Mouse (Mus musculus) cerebellum, adult 2 months (tissue): ENCODE measurements around the gene Srgap2. TPM values are rescaled to one million over a fixed set of nuclear protein-coding genes. Genes with fewer than 3 reads are reported as not detected.

ENCODE experiments used
- DNase-seq, 2 experiments: peaks; one replicate each; pipeline ENCODE4 v3.0.0; 2021
- H3K27ac ChIP-seq: fragments of 200-500 bp; 2 replicates; pipeline ENCODE4 v1.5.1; 2012; ENCODE audit warnings: low read length, control low read depth, inconsistent platforms; ENCODE audit not compliant: insufficient read depth
- H3K27me3 ChIP-seq: fragments of 200-500 bp; 2 replicates; pipeline ENCODE4 v1.6.1; 2012; ENCODE audit warnings: inconsistent platforms, mild to moderate bottlenecking, low read length, moderate library complexity; ENCODE audit not compliant: control insufficient read depth, insufficient read depth
- H3K4me1 ChIP-seq: fragments of 200-500 bp; 2 replicates; pipeline ENCODE4 v1.6.1; 2011; ENCODE audit warnings: low read length; ENCODE audit not compliant: control insufficient read depth, insufficient read depth
- H3K4me3 ChIP-seq: fragments of 200-500 bp; replicated peaks from 2 replicates; pipeline ENCODE3; 2011; ENCODE audit warnings: mild to moderate bottlenecking, low read depth, low read length, control low read depth; ENCODE audit not compliant: insufficient read depth
- CTCF ChIP-seq: fragments of 200-500 bp; IDR thresholded peaks from 2 replicates; pipeline ENCODE4 v1.5.1; 2011; ENCODE audit warnings: low read depth, mild to moderate bottlenecking, control low read depth, low read length, moderate library complexity, borderline replicate concordance; ENCODE audit not compliant: insufficient read depth
- POLR2A ChIP-seq: fragments of 200-500 bp; IDR thresholded peaks from 2 replicates; pipeline ENCODE4 v1.6.1; 2011; ENCODE audit warnings: low read length, control low read depth, borderline replicate concordance; ENCODE audit not compliant: insufficient read depth
- WGBS: fragments of 180-500 bp; shearing (Covaris S2); methylation state at CpG from one replicate; pipeline ENCODE4 v1.1.7; 2018; 5-methylcytosine and 5-hydroxymethylcytosine counted together
- polyA plus RNA-seq: library from polyadenylated mRNA; depleted of rRNA; stranded (reverse); fragments of >200 nt; gene quantifications from 2 replicates; pipeline ENCODE4 v1.2.3, GENCODE M21; 2012

Srgap2 gene
- polyA plus RNA-seq, 1 experiment, result 83.1 TPM

DNA sequence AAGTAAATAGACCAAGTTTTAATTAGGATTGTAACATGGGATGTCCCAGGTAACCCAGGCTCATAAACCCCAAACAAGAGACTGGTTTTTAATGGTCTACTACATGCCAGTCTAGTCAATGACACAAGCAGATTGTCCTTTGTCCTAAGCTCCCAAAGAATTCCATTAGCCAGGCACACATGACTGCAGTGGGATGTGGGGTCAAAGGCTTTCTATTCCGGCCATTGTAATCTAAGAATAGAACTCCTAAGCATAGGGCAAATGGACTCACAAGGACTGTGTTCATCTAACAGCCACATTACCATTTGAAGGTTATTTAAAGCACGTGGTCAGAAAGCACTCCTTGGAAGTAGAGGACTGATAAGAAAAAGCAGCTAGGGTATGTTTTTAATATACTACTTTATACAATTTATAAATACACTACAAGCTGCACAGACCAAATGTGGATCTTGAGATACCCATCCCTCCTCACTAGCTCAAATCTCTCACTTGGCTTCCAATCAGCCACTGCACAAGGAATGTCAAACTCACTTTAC, 48.3 kb downstream of the Srgap2 start:
- WGBS, result 49% methylated on average over 2 of the region's 2 CpGs
- Histone ChIP-seq H3K4me3 (no peak overlapping the region), H3K4me1 (no peaks in the 10 kb centered on the region; the same call in none of the 2 replicates), H3K27ac (no peak overlapping the region), H3K27me3 (no peaks in the 10 kb centered on the region)
- no peak for TF ChIP-seq CTCF
- no peak for TF ChIP-seq POLR2A
- DNase-seq, result no peak

DNA sequence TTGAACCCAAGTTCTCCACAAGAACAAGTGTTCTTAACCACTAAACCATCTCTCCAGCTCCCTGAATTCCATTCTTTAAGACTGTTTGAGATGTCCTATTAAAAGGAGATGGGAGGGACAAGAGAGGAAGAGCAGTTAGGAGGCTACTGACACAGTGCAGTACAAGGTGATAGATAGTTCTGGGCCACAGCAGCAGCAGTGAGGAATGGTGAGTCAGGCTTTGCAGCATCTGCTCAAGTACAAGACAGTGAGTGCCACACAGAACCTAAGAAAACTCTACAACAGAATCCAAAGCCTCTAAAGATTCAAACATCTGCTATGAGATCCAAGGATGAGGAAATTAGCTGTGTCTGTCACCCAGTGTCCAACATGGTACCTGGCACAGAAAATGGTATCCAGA, 51.8 kb downstream of the Srgap2 start:
- H3K4me3 ChIP-seq, result no peak overlapping the region
- no peaks in the 10 kb centered on the region; the same call in none of the 2 replicates for H3K4me1 ChIP-seq
- H3K27me3 ChIP-seq, result no peaks in the 10 kb centered on the region
- no peak overlapping the region for H3K27ac ChIP-seq
- no peak for DNase-seq
- no peak for TF ChIP-seq POLR2A
- TF ChIP-seq CTCF, result no peak

DNA sequence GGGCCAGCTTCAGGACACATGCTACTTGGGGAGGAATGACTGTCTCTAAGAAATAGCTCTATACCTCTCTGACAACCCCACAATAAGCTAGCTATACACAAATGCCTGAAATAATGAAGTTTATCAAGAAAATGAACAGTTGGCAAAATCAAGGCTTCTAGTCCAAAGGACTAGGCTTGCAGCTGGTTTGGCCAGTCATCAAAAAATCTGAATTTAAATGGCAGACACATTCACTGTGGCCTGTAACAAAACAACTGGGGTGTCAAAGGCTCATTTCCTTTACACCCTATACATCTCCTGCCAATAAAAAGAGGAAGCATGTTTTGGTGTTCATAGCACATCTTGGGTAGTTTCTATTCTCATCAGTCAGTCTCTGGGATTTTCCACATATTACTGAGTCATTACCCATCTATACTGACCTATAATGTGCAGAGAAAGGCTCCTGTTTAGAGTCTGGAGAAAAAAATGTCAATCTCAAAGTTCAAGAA, 53.5 kb downstream of the Srgap2 start:
- no peak overlapping the region for H3K4me3 ChIP-seq
- TF ChIP-seq CTCF (no peak), POLR2A (no peak)
- H3K27ac ChIP-seq, result no peak overlapping the region
- DNase-seq, result no peak
- no peaks in the 10 kb centered on the region for H3K27me3 ChIP-seq
- H3K4me1 ChIP-seq, result no peaks in the 10 kb centered on the region; the same call in none of the 2 replicates

DNA sequence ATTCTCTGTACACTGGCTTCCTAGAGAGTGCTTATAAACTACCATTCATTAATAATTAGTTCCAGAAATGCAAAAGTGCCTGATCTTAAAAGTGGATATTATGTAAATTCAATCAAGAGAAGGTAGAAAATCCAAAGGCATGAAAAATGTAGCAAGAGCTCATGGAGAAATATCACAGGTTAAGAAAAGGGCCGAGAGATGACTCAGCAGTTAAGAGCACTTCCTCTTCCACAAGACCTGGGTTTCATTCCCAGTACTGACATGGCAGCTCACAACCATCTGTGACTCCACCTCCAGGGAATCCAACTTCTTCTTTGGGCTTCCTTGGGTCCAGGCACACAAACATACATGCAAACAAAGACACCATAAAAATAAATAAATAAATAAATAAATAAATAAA, 56.6 kb downstream of the Srgap2 start:
- 88% methylated on average over 1 of the region's 1 CpGs for WGBS

DNA sequence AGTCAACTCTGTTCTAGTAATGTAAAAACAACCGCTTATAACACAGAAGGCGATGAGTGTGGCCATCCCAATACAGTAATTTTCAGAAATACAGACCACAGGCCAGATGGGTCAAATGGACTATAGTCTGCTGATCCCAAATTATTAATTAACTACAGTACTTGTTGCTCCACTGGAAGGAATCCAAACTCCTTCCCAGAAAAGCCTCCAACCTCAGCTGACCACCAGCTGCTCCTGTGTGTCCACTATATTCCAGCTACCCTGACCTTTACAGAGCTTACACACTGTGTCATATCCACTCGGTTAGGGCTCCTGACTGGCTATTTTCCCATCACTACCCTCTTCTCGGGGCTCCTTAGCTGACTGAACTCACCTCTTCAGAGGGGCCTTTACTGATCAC, 61.3 kb downstream of the Srgap2 start:
- TF ChIP-seq POLR2A, result no peak
- TF ChIP-seq CTCF, result no peak
- Histone ChIP-seq H3K27me3 (no peaks in the 10 kb centered on the region), H3K4me3 (no peak overlapping the region), H3K4me1 (peaks cover 9% of the 10 kb centered on the region; the same call in 1 of the 2 replicates), H3K27ac (no peak overlapping the region)
- peak in 1 of 2 experiments; percentile 28 for DNase-seq
- 58% methylated on average over 4 of the region's 4 CpGs for WGBS

More for the DNA sequence above, 56.6 kb downstream of the Srgap2 start:
- Histone ChIP-seq H3K27ac (no peak overlapping the region), H3K27me3 (no peaks in the 10 kb centered on the region), H3K4me1 (peaks cover 5% of the 10 kb centered on the region), H3K4me3 (no peak overlapping the region)
- no peak for TF ChIP-seq CTCF
- no peak for TF ChIP-seq POLR2A
- no peak for DNase-seq

DNA sequence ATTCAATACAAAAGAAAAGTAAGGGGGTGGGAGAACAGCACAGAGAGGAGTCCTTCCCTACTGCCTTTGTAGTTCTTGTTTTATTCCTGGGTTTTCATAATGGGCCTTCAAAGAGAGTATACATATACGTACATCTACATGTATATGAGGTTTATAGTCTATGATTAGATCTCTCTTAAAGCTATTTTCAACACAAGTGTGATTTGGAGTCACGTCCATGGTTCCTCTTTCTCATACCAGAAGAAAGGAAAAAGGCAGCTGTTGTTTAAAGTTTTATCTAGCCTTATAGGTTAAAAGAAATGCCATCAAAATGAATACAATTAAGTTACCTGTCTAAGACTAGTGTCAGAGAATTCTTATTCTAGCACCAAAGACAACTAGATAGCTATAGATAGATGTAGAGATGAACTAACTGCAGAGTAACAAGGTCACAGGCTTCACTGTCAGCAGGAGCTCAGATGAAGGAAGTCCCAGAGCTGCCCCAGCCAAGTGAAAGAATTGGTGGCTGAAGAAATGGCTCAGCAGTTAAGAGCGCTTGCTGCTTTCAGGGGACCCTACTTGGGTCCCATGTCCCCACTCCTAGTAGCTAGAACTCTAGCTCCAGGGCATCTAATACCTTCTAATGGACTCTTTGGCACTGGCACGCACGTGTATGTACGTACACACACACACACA, 63.1 kb downstream of the Srgap2 start:
- TF ChIP-seq POLR2A, result no peak
- TF ChIP-seq CTCF, result no peak
- WGBS, result 62% methylated on average over 6 of the region's 6 CpGs
- DNase-seq, result no peak
- Histone ChIP-seq H3K27me3 (no peaks in the 10 kb centered on the region), H3K4me3 (no peak overlapping the region), H3K27ac (no peak overlapping the region), H3K4me1 (peaks cover 10% of the 10 kb centered on the region; the same call in 1 of the 2 replicates)

DNA sequence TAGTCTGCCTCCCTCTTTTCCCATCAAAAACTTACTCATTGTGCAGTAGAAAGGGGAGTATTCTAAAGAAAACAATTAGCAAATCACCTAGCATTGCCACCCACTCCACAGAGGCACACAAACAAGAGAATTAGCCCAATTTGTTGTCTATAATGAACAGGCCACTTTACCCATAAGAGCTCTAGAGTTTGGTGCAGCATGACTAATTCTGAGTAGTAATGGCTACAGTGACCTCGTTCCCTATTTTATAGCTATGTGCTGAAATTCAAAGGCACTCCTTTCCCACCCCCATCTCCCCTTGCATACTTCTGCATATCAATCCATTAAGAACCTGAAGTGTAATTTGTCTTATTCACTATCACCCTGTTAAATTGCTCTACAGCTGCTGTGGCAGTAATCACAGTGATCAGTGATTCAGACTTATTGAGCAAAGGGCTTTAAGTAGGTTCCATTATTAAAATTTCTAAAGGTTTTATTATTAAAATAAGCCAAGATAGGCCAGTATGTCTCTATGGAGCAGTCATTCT, 64.5 kb downstream of the Srgap2 start:
- DNase-seq, result no peak
- 74% methylated on average over 1 of the region's 1 CpGs for WGBS

More for the DNA sequence above, 64.5 kb downstream of the Srgap2 start:
- TF ChIP-seq CTCF (no peak), POLR2A (no peak)
- Histone ChIP-seq H3K4me1 (peaks cover 10% of the 10 kb centered on the region; the same call in 1 of the 2 replicates), H3K27ac (no peak overlapping the region), H3K4me3 (no peak overlapping the region), H3K27me3 (no peaks in the 10 kb centered on the region)
